Comparison of ENCODE assay signal across 18 mouse cellular contexts in the genomic region with DNA sequence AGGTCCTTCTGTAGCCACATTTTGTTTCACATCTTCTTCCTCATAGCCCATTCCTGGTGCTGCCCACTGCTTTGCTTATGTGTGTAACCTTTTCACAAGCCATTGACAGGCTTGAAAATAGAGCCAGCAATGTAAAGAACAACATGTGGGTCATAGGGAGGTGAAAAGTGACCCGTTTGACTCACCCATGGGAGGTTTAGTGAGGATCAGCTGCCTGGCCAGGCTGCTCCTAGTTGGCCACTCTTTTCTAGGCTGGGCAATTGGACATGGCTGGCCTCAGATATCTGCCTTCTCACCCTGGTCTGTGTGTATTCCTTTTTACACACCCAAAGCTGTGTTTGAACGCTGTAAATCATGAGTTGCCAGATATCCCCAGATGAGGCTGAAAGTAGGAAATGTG.
"Had no signal": no experiment of that assay in that cellular context is flagged by ENCODE, and none has a peak within 500 bp of the region (broad histone marks: within the 10 kb centered on the region; RNA-seq: fewer than 3 reads in every experiment).

No protein-coding gene starts in this region.

- H3K4me3 ChIP-seq: kidney, embryonic 15.5 days; limb, embryonic 12.5 days; limb, embryonic 15.5 days; lung, embryonic 15.5 days; midbrain, embryonic 12.5 days; midbrain, embryonic 15.5 days had no signal

- H3K4me1 ChIP-seq: kidney, embryonic 15.5 days; lung, embryonic 15.5 days; midbrain, embryonic 12.5 days; midbrain, embryonic 15.5 days had no signal

- DNase-seq: kidney, adult 8-10 months; kidney, postnatal 10 days; kidney, postnatal 36 days; left cerebral cortex, postnatal 4 days; liver, postnatal 0 days; lung, postnatal 10 days; lung, postnatal 4 days; right cerebral cortex, postnatal 4 days; thymus, adult 18-20 months; thymus, postnatal 36 days had no signal

- H3K9me3 ChIP-seq: kidney, embryonic 15.5 days; limb, embryonic 12.5 days; limb, embryonic 15.5 days; lung, embryonic 15.5 days; midbrain, embryonic 12.5 days; midbrain, embryonic 15.5 days had no signal

- H3K9ac ChIP-seq: kidney, embryonic 15.5 days; limb, embryonic 12.5 days; limb, embryonic 15.5 days; liver, embryonic 14.5 days; liver, postnatal 0 days; lung, embryonic 15.5 days; midbrain, embryonic 12.5 days; midbrain, embryonic 15.5 days had no signal

- H3K4me2 ChIP-seq: kidney, embryonic 15.5 days; limb, embryonic 12.5 days; limb, embryonic 15.5 days; liver, embryonic 11.5 days; lung, embryonic 15.5 days; midbrain, embryonic 12.5 days; midbrain, embryonic 15.5 days had no signal

- H3K27me3 ChIP-seq: kidney, embryonic 15.5 days; limb, embryonic 12.5 days; limb, embryonic 15.5 days; lung, embryonic 15.5 days; midbrain, embryonic 12.5 days; midbrain, embryonic 15.5 days had no signal

- H3K27ac ChIP-seq: kidney, embryonic 15.5 days; limb, embryonic 12.5 days; limb, embryonic 15.5 days; liver, embryonic 14.5 days; lung, embryonic 15.5 days; midbrain, embryonic 12.5 days; midbrain, embryonic 15.5 days had no signal

- H3K36me3 ChIP-seq: kidney, embryonic 15.5 days; limb, embryonic 12.5 days; limb, embryonic 15.5 days; lung, embryonic 15.5 days; midbrain, embryonic 12.5 days; midbrain, embryonic 15.5 days had no signal

- ATAC-seq: liver, postnatal 0 days; midbrain, embryonic 15.5 days had no signal
